Mouse (Mus musculus): Measurements from ENCODE around the gene 1700016D06Rik. TPM values are rescaled to one million over a fixed set of nuclear protein-coding genes. Genes with fewer than 3 reads are reported as not detected.
"Not testable (repeated sequence)": the region's sequence is repeated elsewhere in the genome, so short reads cannot be mapped to it uniquely, and the experiment has no call there.

1700016D06Rik gene
- total RNA-seq, 2 experiments from 2014 or later: not detected

- peak; percentile 50 to 88 for DNase-seq (ENCODE audit: low spot score in 2 of 2)
- intact Hi-C loops (cut with DNase I): loop anchor here (10.0 kb wide), 1 partner anchor 281 kb away; no protein-coding TSS in a partner anchor
These were observed 5.0 kb upstream of the 1700016D06Rik start for GRCm38 (mm10) chr8:11705818-11706217.

GRCm38 (mm10) chr8:11704716-11705420, 4.0 kb upstream of the 1700016D06Rik start:
- intact Hi-C loops (cut with DNase I): loop anchor here (5.0 to 10.0 kb wide), 5 partner anchors 68 to 280 kb away; partner anchors contain the start of genes Ankrd10 and Ing1
- no peak for DNase-seq (ENCODE audit: low spot score in 2 of 2)

- DNase-seq (ENCODE audit: low spot score in 2 of 2): no peak
- intact Hi-C loops (cut with DNase I): loop anchor here (5.0 to 10.0 kb wide), 5 partner anchors 66 to 279 kb away; partner anchors contain the start of genes Ankrd10 and Ing1
These were observed 2.9 kb upstream of the 1700016D06Rik start for GRCm38 (mm10) chr8:11703789-11704188.

GRCm38 (mm10) chr8:11701428-11701827, 565 bp upstream of the 1700016D06Rik start:
- intact Hi-C loops (cut with DNase I): loop anchor here (5.0 to 10.0 kb wide), 5 partner anchors 64 to 277 kb away; partner anchors contain the start of genes Ankrd10 and Ing1
- no peak for DNase-seq (ENCODE audit: low spot score in 2 of 2)

- peak; percentile 76 to 89 for DNase-seq (ENCODE audit: low spot score in 2 of 2)
- intact Hi-C loops (cut with DNase I): loop anchor here (5.0 to 10.0 kb wide), 5 partner anchors 63 to 276 kb away; partner anchors contain the start of genes Ankrd10 and Ing1
These were observed 517 bp downstream of the 1700016D06Rik start for GRCm38 (mm10) chr8:11700060-11701032.

GRCm38 (mm10) chr8:11699442-11700001, 1.3 kb downstream of the 1700016D06Rik start:
- intact Hi-C loops (cut with DNase I): loop anchor here (5.0 to 10.0 kb wide), 5 partner anchors 62 to 275 kb away; partner anchors contain the start of genes Ankrd10 and Ing1
- no peak for DNase-seq (ENCODE audit: low spot score in 2 of 2)

- intact Hi-C loops (cut with DNase I): no loop called here
- no peak for DNase-seq (ENCODE audit: low spot score in 2 of 2)
These were observed 3.4 kb downstream of the 1700016D06Rik start for GRCm38 (mm10) chr8:11697467-11697866.

- no peak for DNase-seq (ENCODE audit: low spot score in 2 of 2)
- intact Hi-C loops (cut with DNase I): no loop called here
These were observed 4.7 kb downstream of the 1700016D06Rik start for GRCm38 (mm10) chr8:11696176-11696575.

- DNase-seq (ENCODE audit: low spot score in 2 of 2): no peak
These were observed 6.9 kb downstream of the 1700016D06Rik start for GRCm38 (mm10) chr8:11693972-11694371.

GRCm38 (mm10) chr8:11692455-11692854, 8.4 kb downstream of the 1700016D06Rik start:
- no peak for DNase-seq (ENCODE audit: low spot score in 2 of 2)
- intact Hi-C loops (cut with DNase I): no loop called here

More at GRCm38 (mm10) chr8:11693972-11694371, 6.9 kb downstream of the 1700016D06Rik start:
- intact Hi-C loops (cut with DNase I): no loop called here

- intact Hi-C loops (cut with DNase I): no loop called here
- no peak for DNase-seq (ENCODE audit: low spot score in 2 of 2)
These were observed 9.1 kb downstream of the 1700016D06Rik start for GRCm38 (mm10) chr8:11691761-11692160.

GRCm38 (mm10) chr8:11691284-11691683, 9.6 kb downstream of the 1700016D06Rik start:
- peak in 1 of 2 experiments; percentile 36 for DNase-seq (ENCODE audit: low spot score in 2 of 2)
- intact Hi-C loops (cut with DNase I): no loop called here

GRCm38 (mm10) chr8:11689945-11690344, 10.9 kb downstream of the 1700016D06Rik start:
- DNase-seq (ENCODE audit: low spot score in 2 of 2): no peak
- intact Hi-C loops (cut with DNase I): no loop called here

- intact Hi-C loops (cut with DNase I): no loop called here
- DNase-seq (ENCODE audit: low spot score in 2 of 2): peak in 1 of 2 experiments; percentile 55
These were observed 13.6 kb downstream of the 1700016D06Rik start for GRCm38 (mm10) chr8:11687251-11687650.

- intact Hi-C loops (cut with DNase I): no loop called here
These were observed 16.3 kb downstream of the 1700016D06Rik start for GRCm38 (mm10) chr8:11684558-11684957.

GRCm38 (mm10) chr8:11668308-11668707, 32.6 kb downstream of the 1700016D06Rik start:
- no peak for DNase-seq (ENCODE audit: low spot score in 2 of 2)
- intact Hi-C loops (cut with DNase I): no loop called here

More at GRCm38 (mm10) chr8:11684558-11684957, 16.3 kb downstream of the 1700016D06Rik start:
- no peak for DNase-seq (ENCODE audit: low spot score in 2 of 2)

- DNase-seq (ENCODE audit: low spot score in 2 of 2): peak in 1 of 2 experiments; percentile 6
- intact Hi-C loops (cut with DNase I): not testable (repeated sequence)
These were observed 34.7 kb downstream of the 1700016D06Rik start for GRCm38 (mm10) chr8:11666023-11666716.

- no peak for DNase-seq (ENCODE audit: low spot score in 2 of 2)
- intact Hi-C loops (cut with DNase I): no loop called here
These were observed 38.9 kb downstream of the 1700016D06Rik start for GRCm38 (mm10) chr8:11661969-11662368.

- DNase-seq (ENCODE audit: low spot score in 2 of 2): no peak
- intact Hi-C loops (cut with DNase I): no loop called here
These were observed 50.8 kb downstream of the 1700016D06Rik start for GRCm38 (mm10) chr8:11650021-11650420.

Data from left cerebral cortex, postnatal 25 days (tissue).